Mouse (Mus musculus) urinary bladder, postnatal 14 days (tissue): ENCODE measurements around the gene Il17c.

ENCODE experiments used
- DNase-seq: peaks from one replicate; pipeline ENCODE4 v3.0.0; 2021; ENCODE audit warnings: low spot score

The Il17c gene

GRCm38 (mm10) chr8:122421376-122422070 is at the start of gene Il17c:
Gene Il17c (plus strand): TSS chr8:122422020.
- DNase-seq = peak; percentile 37

- DNase-seq = no peak
Measured at GRCm38 (mm10) chr8:122375320-122375719, 46.5 kb upstream of the Il17c start.

- DNase-seq = no peak
Measured at GRCm38 (mm10) chr8:122375751-122376364, 46.0 kb upstream of the Il17c start.

- DNase-seq = peak; percentile 100
Measured at GRCm38 (mm10) chr8:122376365-122377231, 45.2 kb upstream of the Il17c start, which contains the start of gene Zc3h18. Gene Zc3h18 (plus strand): TSS chr8:122376609.

GRCm38 (mm10) chr8:122383039-122383438 is 38.8 kb upstream of the Il17c start:
- no peak for DNase-seq

GRCm38 (mm10) chr8:122389357-122389756 is 32.5 kb upstream of the Il17c start:
- DNase-seq = no peak

- DNase-seq = no peak
Measured at GRCm38 (mm10) chr8:122390758-122391157, 31.1 kb upstream of the Il17c start.

- DNase-seq = no peak
Measured at GRCm38 (mm10) chr8:122393717-122394116, 28.1 kb upstream of the Il17c start.

- no peak for DNase-seq
Measured at GRCm38 (mm10) chr8:122395291-122395690, 26.5 kb upstream of the Il17c start.

GRCm38 (mm10) chr8:122398186-122398585 is 23.6 kb upstream of the Il17c start:
- no peak for DNase-seq

GRCm38 (mm10) chr8:122405146-122405805 is 16.5 kb upstream of the Il17c start:
- DNase-seq = no peak

GRCm38 (mm10) chr8:122407678-122408077 is 14.1 kb upstream of the Il17c start:
- DNase-seq = no peak

- no peak for DNase-seq
Measured at GRCm38 (mm10) chr8:122414311-122414710, 7.5 kb upstream of the Il17c start.

- DNase-seq = no peak
Measured at GRCm38 (mm10) chr8:122415554-122415953, 6.3 kb upstream of the Il17c start.

GRCm38 (mm10) chr8:122419881-122420555 is 1.8 kb upstream of the Il17c start:
- no peak for DNase-seq

- DNase-seq = no peak
Measured at GRCm38 (mm10) chr8:122423217-122423616, 1.4 kb downstream of the Il17c start.

GRCm38 (mm10) chr8:122423659-122424058 is 1.8 kb downstream of the Il17c start:
- DNase-seq = no peak

- DNase-seq = no peak
Measured at GRCm38 (mm10) chr8:122426145-122426544, 4.3 kb downstream of the Il17c start.

GRCm38 (mm10) chr8:122427607-122428006 is 5.8 kb downstream of the Il17c start:
- DNase-seq = no peak

GRCm38 (mm10) chr8:122428163-122428562 is 6.3 kb downstream of the Il17c start:
- DNase-seq = no peak

- DNase-seq = no peak
Measured at GRCm38 (mm10) chr8:122430058-122430636, 8.3 kb downstream of the Il17c start.
